Mouse (Mus musculus): ENCODE measurements around the gene Gm49361.

DNA sequence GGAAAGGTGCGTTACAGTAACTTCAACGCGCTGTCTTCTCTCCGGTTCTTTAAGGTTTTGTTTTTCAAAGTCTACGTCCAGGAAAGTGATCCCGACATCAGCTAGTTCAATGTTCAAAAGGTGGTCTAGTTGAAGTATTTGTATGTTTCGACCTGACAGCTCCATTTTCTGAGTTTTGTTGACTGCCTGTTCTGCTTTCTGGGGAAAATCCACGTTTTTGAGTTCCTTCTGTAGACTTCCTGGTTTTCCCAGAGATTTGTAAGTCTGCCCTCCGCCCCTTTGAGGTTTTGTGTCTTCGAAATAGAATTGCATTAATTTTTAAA, 80.3 kb downstream of the Gm49361 start:
- TF ChIP-seq MAFK (IDR thresholded peaks at IDR 0.05; ENCODE audit: insufficient read depth, low read depth, low read length) (no peak), ZC3H11A (IDR thresholded peaks at IDR 0.05; ENCODE audit: borderline replicate concordance, low read depth, low read length) (no peak), CHD2 (IDR thresholded peaks at IDR 0.05; ENCODE audit: low read depth, low read length) (no peak), ZNF384 (IDR thresholded peaks at IDR 0.05; ENCODE audit: low read depth, low read length) (no peak), HCFC1 (IDR thresholded peaks at IDR 0.05; ENCODE audit: borderline replicate concordance, insufficient read depth, low read length) (no peak)

Measured in ES-E14 (cell line).